Mouse (Mus musculus) cerebellum, adult 11 months (tissue): ENCODE data around the gene Vmac.

Experiments
- DNase-seq: peaks from one replicate; pipeline ENCODE4 v3.0.0; 2022

Vmac gene

DNA sequence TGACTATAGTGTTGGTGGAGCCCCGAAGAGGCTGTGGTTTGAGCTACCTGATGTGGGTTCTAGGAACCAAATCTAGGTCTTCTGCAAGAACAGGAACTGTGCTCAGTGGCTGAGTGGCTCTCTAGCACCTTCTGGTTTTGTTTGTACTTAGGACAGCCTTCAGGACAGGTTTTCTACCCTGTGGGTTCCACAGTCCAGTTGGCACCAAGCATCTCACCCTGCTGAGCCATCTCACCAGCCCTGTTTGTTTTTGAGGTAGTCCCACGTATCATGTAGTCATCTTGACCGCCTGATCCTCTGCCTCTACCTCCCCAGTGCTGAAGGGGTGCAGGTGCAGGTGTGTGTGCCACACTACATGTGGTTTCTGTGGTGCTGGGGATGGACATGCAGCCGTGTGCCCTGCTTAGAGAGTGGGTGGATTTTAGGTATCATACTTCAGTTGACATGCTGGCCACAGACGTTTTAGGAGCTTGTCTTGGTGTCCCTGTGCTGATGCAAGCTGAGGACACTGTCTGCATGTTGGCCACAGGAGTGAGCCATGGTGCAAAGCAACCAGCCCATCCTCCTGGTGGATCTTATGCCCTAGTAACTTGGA is 34.2 kb downstream of the Vmac start:
- no peak for DNase-seq

DNA sequence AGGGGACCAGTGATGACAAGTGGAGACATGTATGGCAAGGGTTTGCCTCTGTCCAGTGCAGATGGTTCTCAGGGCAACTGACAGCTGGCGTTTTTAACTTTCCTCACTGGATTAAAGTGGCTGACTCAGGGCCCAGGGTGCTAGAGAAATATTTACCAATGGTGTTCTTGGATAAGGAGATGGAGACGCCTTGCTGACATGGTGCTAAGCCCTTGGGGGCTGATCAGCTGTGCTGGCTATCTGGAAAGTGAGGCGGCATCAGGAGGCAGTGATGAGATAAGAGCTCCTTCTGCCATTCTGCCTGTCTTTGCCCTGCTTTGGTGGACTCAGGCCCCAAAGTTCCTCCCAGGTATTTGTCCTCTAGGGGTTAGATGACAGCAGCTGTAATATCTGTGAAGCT is 34.9 kb downstream of the Vmac start:
- no peak for DNase-seq

DNA sequence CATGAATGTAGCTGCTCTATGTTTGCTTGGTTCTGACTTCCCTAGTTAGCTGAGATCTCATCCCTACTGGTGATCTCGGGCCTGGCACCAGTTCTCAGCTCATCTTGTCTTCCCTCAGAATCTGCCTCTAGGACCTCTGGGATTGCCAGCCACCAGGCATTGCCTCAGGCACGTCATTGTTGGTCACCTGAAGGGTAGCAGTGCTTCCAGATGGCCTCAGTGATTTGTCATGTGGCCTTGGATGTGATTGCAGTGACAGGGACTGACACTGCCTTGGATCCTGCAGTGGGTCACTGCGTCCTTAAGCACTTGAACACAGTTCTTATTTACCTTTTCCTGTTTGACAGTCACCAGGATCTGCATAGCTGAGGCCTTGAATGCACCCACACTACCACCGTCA is 36.0 kb downstream of the Vmac start:
- no peak for DNase-seq

DNA sequence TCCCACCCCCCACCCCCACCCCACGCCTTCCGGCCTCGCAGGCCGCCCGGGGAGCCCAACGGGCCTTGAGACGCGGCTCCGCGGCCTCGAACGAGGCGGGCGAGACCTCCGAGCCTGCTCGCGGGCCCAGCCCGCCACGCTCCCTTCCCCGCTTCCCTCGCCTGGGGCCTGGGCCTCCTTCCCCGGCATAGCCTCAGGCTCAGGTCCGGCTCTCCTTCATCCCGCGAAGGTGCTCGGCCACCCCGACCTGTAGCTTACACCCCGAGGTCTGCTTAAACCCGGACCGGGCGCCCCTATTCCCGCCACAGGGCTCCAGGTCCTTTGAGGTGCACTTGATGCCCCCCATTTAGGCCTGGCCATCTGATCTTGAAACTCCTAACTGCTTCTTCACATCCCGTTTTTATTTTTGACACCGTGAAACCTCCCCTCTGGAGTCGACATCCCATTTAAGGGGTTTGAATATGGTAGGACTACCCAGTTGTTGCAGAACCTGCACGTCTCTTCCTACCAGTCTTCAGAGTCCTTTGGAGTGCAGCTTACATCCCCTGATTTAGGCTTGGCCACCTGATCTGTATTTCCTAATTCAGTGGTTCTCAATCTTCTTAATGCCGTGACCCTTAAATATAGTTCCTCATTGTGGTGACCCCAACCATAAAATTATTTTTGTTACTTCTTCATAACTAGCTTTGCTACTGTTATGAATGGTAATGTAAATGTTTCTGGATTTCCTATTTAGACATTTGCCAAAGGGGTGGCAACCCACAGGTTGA is 44.0 kb downstream of the Vmac start:
- DNase-seq, result peak; percentile 49

DNA sequence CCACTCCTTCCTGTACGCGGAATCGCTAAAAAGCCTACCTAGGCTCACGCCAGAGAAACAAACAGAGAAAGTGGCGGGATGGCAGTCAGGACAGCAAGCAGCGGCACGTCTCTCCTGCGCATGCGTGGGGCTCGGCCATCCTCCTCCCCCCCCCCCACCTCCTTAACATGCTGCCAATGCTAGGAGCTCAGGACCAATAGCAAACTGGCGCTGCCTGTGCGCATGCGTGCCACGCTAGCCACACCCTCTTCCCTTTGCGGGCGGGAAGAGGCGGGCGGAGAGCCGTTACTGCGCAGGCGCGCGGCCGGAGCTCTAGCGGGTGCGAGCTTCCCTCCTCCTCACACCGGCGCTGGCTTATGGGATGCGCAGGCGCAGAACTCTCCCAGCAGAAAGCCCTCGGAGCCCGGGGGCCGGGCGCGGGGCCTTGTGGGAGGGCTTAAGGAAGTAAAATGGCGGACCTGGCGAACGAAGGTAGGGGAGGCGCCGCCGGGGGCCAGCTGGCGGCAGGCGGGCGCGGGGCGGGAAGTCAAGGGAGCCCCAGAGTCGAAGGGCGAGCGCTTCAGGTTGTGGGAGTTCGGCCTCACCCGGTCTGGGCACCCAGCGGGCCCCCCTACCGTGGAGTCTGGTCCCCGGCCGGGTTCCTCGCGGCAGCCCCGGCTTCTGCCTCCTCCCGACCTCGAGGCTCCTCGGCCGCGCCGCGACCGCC is 44.7 kb downstream of the Vmac start, which contains the start of gene Ranbp3:
Gene Ranbp3, plus strand, starts transcription at position 354 of the 706 bp plus-strand sequence.
- peak; percentile 100 for DNase-seq

DNA sequence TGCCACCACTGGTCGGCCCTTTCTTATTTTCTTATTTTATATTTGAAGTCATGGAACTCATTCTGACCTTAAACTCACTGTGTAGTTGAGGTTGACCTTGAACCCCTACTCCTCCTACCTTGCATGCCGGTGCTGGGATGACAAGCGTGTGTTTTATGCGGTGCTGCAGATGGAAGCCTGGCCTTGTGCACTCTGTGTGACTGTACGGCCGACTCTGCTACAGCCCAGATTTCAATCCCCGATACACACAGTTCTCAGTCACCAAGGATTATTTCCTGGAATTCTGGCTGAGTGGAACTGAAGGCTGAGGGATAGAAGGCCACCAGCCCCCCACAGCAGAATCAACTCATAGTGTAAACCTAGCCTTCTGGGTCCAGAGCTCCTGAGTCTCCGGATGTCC is 48.1 kb downstream of the Vmac start:
- DNase-seq, result no peak

DNA sequence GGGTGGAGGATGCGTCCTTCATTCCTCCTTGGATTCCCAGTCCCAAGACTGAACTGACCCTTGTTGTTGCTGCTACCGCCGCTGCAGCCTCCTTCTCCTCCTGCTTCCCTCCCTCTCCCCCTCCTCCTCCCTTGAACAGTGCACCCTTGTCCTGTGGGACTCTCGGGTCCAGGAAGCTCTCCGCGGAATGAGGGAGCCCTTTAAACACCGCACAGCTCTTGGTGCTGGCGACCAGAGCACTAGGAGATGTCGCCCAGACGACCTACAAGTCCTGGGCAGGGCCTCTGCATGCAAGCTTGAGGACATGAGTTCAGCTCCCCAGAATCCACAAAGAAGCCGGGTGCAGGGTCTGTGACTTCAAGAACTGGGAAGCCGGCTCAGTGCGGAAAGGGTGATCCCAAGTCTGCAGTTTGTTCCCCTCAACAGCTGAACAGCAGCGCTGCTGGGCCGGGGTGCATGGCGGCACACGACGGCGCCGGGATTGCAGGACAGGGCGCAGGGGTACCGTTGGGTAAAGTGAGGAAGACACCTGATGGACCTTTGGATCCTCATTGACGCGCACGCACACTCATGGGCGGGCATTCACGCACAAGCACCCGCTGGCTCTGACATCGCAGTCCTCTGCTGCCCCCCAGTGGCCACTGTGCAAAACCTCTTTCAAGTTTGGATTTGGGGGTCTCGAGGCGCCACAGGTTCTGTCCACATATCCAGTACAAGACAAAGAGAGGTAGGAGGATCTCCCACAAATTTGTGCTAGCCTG is 49.3 kb downstream of the Vmac start:
- DNase-seq, result peak; percentile 82

DNA sequence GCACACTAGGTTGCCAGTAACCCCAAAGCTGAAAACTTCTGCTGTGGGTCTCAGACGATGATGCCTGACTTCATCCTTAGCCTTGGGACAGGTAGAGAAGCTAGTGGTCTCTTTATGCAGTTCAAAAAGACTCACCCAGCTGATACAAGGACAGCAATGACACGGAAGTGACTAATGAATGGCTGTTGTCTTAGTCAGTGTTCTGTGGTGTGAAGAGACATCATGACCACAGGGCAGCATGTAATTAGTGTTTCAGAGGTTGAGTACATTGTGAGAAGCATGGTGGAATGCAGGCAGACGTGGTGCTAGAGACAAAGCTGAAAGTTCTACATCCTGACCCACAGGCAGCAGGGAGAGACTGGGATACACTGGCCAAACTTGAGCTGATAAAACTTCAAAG is 50.2 kb downstream of the Vmac start:
- DNase-seq, result no peak

DNA sequence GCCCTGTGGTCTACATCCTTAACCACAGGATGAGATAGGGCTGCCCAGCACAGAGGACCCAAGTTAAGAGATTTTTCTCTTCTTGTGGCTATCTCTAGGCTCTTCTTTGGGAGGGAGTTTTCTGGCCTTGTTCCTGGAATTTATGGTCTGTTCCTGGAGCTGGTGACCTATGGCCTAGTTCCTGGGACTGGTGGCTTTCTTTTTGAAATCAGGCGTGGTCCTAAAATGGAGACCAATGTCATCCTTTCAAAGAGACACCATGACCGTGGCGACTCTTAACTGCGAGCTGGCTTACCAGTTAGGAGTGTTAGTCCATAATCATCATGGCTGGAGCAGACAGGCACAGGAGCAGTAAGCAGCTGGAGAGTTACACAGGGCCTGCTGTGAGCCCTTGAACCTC is 51.4 kb downstream of the Vmac start:
- no peak for DNase-seq

DNA sequence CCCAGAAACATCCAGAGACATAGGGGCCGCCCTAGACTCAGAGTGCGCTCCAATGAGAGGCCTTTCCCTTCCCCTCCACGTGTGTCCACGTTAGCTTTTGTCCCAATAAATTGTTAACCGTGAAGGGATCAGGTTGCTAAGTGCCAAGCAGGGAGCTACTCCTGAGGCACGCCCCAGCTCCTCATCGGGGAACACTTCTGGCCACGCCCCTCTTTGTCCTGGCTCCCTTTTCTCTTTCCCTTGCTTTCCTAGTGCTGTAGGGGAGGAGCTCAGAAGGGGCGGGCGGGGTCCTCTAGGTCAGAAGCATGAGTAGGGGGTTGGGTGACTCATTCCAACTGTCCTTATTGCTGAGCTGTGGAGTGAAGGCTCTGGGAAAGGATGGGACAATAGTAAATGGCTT is 53.5 kb downstream of the Vmac start:
- DNase-seq, result no peak
